Mouse (Mus musculus) bone marrow macrophage, adult 2 months (primary cell): Measurements from ENCODE around the gene A4galt.

Experiments used
- CTCF ChIP-seq: IDR thresholded peaks from 2 replicates; pipeline ENCODE4 v1.5.1; 2012; ENCODE audit warnings: low read depth, mild to moderate bottlenecking, low read length, moderate library complexity
- POLR2A ChIP-seq: IDR thresholded peaks from 2 replicates; pipeline ENCODE4 v1.6.1; 2012; ENCODE audit warnings: mild to moderate bottlenecking, low read depth, low read length, borderline replicate concordance

GRCm38 (mm10) chr15:83180004-83180403, 71.6 kb downstream of the A4galt start:
- TF ChIP-seq CTCF (no peak), POLR2A (no peak)
